Mouse (Mus musculus) skeletal muscle tissue, adult 2 months (tissue): ENCODE results near the gene Ptpn4.

ENCODE experiments used
- DNase-seq: peaks from one replicate; pipeline ENCODE4 v3.0.0-alpha.2; 2012; ENCODE audit warnings: low read depth, low spot score

Ptpn4 gene

DNA sequence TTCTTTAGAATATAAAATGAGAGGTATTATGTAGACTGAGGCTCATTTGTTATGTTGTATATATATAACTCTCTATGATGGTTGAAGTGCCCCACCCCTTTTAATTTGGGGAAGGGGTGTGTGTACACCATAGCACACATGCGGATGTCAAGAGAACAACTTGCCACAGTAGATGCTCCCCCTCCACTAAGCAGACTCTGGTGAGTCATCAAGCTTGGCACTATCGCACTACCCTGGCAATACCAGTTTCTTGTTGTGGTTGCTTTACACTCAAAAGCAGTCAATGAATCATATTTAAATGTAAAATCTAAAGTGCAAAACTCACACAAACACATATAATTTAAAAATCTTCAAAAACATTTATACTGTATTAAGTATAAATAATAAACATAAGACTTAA is 31.4 kb downstream of the Ptpn4 start:
- DNase-seq = no peak

DNA sequence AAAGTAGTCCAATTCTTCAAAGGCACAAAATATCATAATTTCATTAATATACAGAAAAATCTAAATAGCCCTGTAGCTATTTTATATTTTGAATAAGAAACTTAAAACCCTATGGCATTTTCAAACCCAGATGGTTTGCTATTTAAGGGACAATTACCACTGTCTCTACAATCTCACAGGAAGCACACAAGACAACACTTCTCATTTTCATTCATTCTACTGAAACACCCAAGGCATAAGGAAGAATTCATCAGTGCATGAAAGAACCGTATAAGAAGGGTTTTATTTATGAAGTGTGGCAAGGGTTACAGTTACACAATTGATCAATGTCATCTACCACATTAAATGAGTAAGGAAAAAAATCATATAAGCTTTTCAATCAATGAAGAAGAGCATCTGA is 32.8 kb downstream of the Ptpn4 start:
- no peak for DNase-seq

DNA sequence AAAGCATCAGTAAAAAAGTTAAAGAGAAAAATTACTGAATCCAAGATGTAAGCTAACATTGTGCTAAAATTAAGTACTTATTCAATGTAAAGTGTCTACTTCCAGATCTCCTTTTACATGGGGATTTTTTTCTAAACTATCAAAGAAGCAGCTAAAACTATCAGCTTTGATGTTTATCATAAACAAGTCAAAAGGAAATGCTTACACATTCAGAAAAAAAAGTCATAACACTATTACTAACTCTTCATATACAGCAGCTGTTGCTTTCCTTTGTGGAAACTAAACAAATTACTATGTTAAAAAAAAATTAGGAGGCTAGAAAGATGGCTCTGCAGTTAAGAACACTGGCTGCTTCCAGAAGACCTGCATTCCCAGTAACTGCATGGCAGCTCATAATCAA is 42.2 kb downstream of the Ptpn4 start:
- DNase-seq = no peak

GRCm38 (mm10) chr1:119794342-119794741 is 43.1 kb downstream of the Ptpn4 start:
- DNase-seq = no peak

- DNase-seq = no peak
Observed at GRCm38 (mm10) chr1:119790616-119791015, 46.8 kb downstream of the Ptpn4 start.

- DNase-seq = no peak
Observed at GRCm38 (mm10) chr1:119775915-119776314, 61.5 kb downstream of the Ptpn4 start.

- DNase-seq = no peak
Observed at GRCm38 (mm10) chr1:119735692-119736091, 101.7 kb downstream of the Ptpn4 start.

DNA sequence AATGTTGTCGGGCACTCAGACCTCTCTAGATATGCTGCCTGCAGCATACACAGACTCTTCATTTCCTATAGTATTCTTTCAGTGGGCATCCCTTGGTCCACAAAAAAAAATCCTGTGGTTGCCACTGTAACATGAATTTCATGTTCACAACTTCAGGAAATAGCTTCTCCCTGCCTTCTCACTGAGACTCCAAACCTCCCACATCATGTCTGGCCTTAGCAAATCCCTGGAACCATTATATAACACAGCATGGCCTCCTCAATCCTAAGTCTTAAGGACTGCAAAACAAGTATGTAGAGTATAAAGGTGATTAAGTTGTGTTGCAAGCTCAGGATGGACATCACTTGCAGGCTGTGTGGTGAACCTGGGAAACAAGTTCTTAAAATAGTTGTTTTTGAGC is 102.6 kb downstream of the Ptpn4 start:
- DNase-seq = no peak

DNA sequence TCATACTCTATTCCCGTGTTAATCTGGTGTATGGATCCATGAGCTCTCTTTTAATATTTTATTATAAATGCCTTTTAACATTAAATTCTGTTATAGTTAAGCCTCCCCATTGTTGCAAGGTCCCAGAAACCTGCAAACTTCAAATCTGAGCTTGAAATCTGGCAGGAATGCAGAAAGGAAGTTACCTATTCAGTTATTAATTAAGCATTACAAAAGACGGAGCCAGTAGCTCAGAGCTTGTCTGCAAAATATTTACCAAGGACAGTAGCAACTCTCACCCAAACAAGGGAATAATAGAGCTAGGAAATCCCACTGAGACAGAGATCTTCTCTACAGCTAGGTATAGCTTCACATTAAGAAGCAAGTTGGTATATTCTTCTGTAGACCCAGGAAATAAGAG is 106.2 kb downstream of the Ptpn4 start:
- no peak for DNase-seq

- DNase-seq = no peak
Observed at GRCm38 (mm10) chr1:119713017-119713416, 124.4 kb downstream of the Ptpn4 start.

DNA sequence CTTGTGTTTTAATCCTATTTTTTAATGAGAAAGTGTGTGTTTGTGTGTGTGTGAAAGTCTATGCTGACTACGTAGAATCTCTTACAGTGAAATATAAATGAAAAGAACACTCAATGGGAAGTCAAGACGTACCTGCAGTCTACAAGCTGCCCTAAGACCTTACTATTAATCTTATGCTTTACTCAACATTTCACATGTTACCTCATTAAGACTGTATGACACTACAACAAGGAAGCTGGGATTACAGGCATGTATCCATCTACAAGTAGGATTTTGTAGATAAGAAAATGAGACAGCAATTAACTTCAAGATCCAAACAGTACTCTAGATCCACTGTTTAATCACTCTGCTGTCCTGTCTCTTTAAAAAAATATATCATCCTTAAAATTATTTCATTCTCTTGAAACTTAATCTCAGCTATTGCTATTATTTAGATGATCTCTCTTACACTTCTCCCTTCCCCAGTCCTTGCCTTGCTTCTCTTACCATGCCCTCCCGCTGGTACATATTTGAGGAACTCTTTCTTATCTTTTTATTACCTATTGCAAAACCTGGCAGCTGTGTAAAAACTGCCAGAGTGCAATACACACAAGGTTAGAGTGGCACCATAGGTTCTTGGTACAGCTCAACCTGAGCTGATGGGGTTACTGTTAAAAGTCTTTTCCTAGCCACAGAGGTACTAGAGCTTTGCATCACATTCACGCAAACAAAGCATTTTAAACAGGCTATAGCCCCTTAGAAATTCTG is 130.8 kb downstream of the Ptpn4 start:
- no peak for DNase-seq

- no peak for DNase-seq
Observed at GRCm38 (mm10) chr1:119696860-119697259, 140.6 kb downstream of the Ptpn4 start.

DNA sequence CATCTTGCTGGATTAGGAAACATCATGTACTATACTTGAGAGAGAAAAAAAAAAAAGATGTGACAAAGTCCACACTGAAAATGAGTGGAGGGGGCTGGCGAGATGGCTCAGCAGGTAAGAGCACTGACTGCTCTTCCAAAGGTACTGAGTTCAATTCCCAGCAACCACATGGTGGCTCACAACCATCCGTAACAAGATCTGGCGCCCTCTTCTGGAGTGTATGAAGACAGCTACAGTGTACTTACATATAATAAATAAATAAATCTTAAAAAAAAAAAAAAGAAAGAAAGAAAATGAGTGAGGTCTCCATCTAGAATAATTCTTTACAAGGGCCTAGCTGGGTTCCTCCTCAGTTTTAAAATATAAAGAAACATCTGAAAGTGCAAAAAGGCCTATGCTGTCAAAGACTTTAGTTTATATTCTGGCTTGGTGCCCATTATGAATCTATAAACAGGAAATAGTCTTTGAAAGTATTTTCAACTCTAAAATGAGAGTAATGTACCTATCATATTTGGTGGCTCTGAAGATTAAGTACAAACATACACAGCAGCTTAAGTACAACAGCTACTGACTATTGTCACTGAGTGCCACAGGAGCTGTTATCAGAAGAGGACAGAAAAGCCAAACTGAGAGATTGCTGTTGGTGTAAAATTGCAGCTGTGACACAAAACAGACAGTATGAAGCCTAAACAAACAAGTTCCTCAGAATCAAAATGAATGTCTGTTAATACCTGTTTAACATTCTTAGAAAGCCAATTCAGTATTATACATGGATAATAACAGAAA is 151.4 kb downstream of the Ptpn4 start:
- no peak for DNase-seq

- DNase-seq = no peak
Observed at GRCm38 (mm10) chr1:119681663-119682213, 155.7 kb downstream of the Ptpn4 start.

- DNase-seq = no peak
Observed at GRCm38 (mm10) chr1:119674984-119675383, 162.4 kb downstream of the Ptpn4 start.

DNA sequence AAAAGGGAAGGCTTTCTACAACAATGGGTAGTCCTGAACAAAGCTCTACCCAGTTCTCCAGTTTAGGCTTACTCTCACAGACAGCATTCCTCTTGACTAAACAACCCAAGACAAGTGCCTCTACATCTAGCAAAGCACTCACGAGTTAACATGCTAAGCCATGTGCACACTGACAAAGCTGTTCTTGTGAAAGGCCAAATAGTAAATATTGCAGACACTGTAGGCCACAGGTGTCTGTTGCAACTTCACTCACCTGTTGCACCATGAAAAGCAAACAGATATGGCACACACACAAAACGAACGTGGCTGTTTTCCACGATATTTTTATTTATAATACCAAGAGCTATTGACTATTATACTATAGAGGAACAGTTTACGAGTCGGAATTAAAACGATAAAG is 170.5 kb downstream of the Ptpn4 start:
- DNase-seq = no peak

DNA sequence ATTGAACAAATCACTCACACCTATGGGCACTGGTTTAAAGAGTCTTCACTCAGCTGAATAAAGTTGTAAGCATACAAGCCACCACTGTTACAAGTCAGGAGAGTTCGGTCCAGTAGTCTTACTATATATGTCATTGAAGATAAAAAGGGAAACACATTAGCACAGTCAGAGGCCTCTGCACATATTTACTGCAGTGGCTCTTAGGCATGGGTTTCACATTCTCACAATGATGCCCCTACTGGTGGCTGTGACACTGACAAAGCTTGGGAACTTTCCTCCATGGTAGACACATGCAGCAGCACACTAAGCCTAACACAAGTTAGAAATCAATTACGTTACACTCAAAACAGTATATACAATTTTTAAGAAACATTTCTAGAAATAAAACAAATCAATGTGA is 183.1 kb downstream of the Ptpn4 start:
- no peak for DNase-seq

DNA sequence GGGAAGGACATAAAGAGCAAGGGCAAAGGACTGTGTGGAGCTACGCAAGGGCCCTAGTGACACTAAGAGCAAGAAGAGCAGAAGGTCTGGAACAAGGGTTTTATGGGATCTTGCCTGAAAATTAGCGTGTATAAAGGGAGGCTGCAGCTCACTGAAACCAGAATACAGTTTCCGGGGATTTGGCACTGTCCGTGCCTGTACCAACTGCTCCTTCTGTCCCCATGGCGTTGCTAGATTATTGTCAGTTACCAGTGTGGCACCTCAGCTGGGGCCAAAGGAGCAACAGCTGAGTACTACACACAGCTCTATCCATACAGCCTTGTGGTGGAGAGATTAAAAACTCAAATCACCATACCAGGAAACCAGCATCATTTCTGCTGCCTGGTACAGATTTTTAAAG is 187.0 kb downstream of the Ptpn4 start:
- DNase-seq = no peak

- DNase-seq = no peak
Observed at GRCm38 (mm10) chr1:119649627-119650026, 187.8 kb downstream of the Ptpn4 start.

- peak; percentile 38 for DNase-seq
Observed at GRCm38 (mm10) chr1:119648205-119649111, 189.0 kb downstream of the Ptpn4 start, which contains the start of gene Epb41l5. Epb41l5 (minus strand) TSS chr1:119649000.

GRCm38 (mm10) chr1:119646356-119646755 is 191.1 kb downstream of the Ptpn4 start:
- no peak for DNase-seq

GRCm38 (mm10) chr1:119642367-119642766 is 195.0 kb downstream of the Ptpn4 start:
- no peak for DNase-seq
